Mouse (Mus musculus) kidney, postnatal 0 days (tissue): ENCODE measurements around the gene Abca12. TPM values are rescaled to one million over a fixed set of nuclear protein-coding genes. Genes with fewer than 3 reads are reported as not detected.

ENCODE experiments used
- ATAC-seq: fragments of 200-750 bp; cut with Nextera tagmentation; replicated peaks from 2 replicates; pipeline ENCODE4 v1.8.0; 2017; ENCODE audit warnings: low read depth, moderate number of reproducible peaks, moderate TSS enrichment, moderate library complexity; ENCODE audit not compliant: low FRiP score
- DNase-seq: peaks from one replicate; pipeline ENCODE4 v3.0.0-alpha.2; 2016; ENCODE audit warnings: low spot score
- H3K27ac ChIP-seq: fragments of 300-500 bp; sonication (generic); 2 replicates; pipeline ENCODE4 v1.5.1; 2014; ENCODE audit warnings: mild to moderate bottlenecking
- H3K27me3 ChIP-seq: fragments of 300-500 bp; sonication (generic); 2 replicates; pipeline ENCODE4 v1.6.1; 2014; ENCODE audit warnings: low read length, mixed read lengths; ENCODE audit not compliant: insufficient read depth
- H3K36me3 ChIP-seq: fragments of 300-500 bp; sonication (generic); 2 replicates; pipeline ENCODE4 v1.6.1; 2014; ENCODE audit warnings: low read length, mixed read lengths; ENCODE audit not compliant: insufficient read depth
- H3K4me1 ChIP-seq: fragments of 300-500 bp; sonication (generic); replicated peaks from 2 replicates; pipeline ENCODE4 v1.6.1; 2014; ENCODE audit warnings: antibody characterized with exemption, low read length, mixed read lengths; ENCODE audit not compliant: insufficient read depth
- H3K4me2 ChIP-seq: fragments of 300-500 bp; sonication (generic); 2 replicates; pipeline ENCODE4 v1.6.1; 2014; ENCODE audit warnings: mild to moderate bottlenecking, low read length, moderate library complexity, mixed read lengths
- H3K4me3 ChIP-seq: fragments of 300-500 bp; sonication (generic); replicated peaks from 2 replicates; pipeline ENCODE4 v1.5.1; 2014; ENCODE audit warnings: low read depth, low read length
- H3K9ac ChIP-seq: fragments of 300-500 bp; sonication (generic); 2 replicates; pipeline ENCODE4 v1.6.1; 2014; ENCODE audit warnings: low read depth, low read length
- H3K9me3 ChIP-seq: fragments of 300-500 bp; sonication (generic); replicated peaks from 2 replicates; pipeline ENCODE4 v1.6.1; 2016; ENCODE audit warnings: low read length, inconsistent platforms, mixed read lengths
- CTCF ChIP-seq: IDR thresholded peaks from 2 replicates; pipeline ENCODE4 v1.5.1; 2016; ENCODE audit warnings: antibody characterized with exemption, low read depth, mild to moderate bottlenecking, moderate library complexity
- WGBS: fragments of 180-500 bp; shearing (Covaris S2); extraction: QIAGEN DNeasy Blood & Tissue Kit; methylation state at CpG from one replicate; pipeline ENCODE4 v1.1.7; 2014; 5-methylcytosine and 5-hydroxymethylcytosine counted together
- polyA plus RNA-seq: library from polyadenylated mRNA; unstranded; fragments of >200 nt; fragmentation: Nextera tagmentation; extraction: Ambion mirVana; gene quantifications from 2 replicates; pipeline ENCODE4 v1.2.1, GENCODE M21; 2015

Gene Abca12
- polyA plus RNA-seq, 1 experiment from 2014 or later: not detected

DNA sequence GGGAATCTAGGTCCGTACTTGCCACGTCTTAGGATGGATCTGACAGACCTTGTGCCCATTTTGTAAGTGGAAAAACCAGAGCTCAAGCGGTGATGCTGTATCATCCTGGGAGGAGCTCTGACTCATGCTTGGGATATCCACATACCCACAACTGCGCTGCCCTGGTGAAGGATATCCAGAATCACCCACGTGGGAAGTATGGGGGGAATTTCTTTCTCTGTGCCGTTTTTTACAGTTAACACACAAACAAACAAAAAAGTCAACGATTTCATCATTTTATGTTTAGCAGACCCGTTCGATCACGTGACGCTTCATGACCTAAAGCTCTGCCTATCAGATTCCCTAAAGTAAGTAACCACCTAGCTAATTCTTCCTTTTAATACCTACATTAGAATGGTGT, 1.6 kb downstream of the Abca12 start:
- Histone ChIP-seq H3K4me1 (no peaks in the 10 kb centered on the region), H3K27me3 (no peaks in the 10 kb centered on the region), H3K4me3 (no peak overlapping the region), H3K4me2 (no peak overlapping the region), H3K36me3 (no peaks in the 10 kb centered on the region), H3K9me3 (no peaks in the 10 kb centered on the region), H3K27ac (no peak overlapping the region), H3K9ac (no peak overlapping the region)
- no peak for TF ChIP-seq CTCF
- DNase-seq: no peak
- no peak for ATAC-seq
- WGBS: 79% methylated on average over 11 of the region's 11 CpGs

DNA sequence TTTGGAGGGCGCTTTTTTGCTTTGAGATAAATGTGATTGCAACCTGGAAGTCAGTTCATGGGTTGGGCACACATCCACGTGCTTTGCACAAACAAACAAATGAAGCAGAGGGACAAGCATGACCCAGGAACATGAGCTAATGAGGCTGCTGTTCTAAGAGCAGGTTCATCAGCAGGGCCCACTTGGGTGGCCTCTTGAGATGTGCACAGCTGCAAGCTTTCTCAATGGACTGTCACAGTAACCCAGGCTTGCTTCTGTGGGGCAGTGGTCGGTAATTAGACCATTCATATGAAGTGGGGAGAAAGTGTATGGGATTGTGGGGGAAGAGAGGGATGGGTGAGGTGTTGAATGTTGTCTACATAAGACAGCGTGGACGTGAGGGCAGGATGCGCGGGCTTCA, 7.0 kb downstream of the Abca12 start:
- DNase-seq: no peak
- TF ChIP-seq CTCF: no peak
- Histone ChIP-seq H3K9me3 (no peaks in the 10 kb centered on the region), H3K27me3 (no peaks in the 10 kb centered on the region), H3K4me3 (no peak overlapping the region), H3K4me1 (no peaks in the 10 kb centered on the region), H3K36me3 (no peaks in the 10 kb centered on the region), H3K27ac (no peak overlapping the region), H3K4me2 (no peak overlapping the region), H3K9ac (no peak overlapping the region)
- ATAC-seq: no peak
- WGBS: 47% methylated on average over 7 of the region's 7 CpGs

DNA sequence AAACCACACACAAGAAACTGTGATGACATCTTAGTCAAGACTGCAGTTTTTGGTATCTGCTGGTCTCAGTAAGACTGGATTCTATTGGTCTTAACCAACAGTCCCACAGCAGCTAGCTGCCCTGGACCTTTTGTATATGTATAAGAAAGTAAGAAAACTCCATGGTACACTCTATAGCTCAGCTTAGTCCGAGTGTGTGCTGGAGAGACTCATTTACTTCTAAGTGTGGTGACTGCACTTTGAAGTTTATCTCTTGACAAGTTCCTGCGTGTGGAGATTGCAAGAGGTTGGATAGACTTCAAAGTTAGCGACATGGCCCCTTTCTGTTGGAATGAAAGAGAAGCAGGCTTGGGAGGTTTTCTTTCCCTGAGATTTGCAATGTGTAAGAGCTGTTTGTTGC, 17.1 kb downstream of the Abca12 start:
- no peaks in the 10 kb centered on the region for H3K36me3 ChIP-seq
- no peaks in the 10 kb centered on the region for H3K4me1 ChIP-seq
- H3K27ac ChIP-seq: no peak overlapping the region
- no peak overlapping the region for H3K9ac ChIP-seq
- no peak for TF ChIP-seq CTCF
- no peak overlapping the region for H3K4me2 ChIP-seq
- H3K27me3 ChIP-seq: no peaks in the 10 kb centered on the region
- no peaks in the 10 kb centered on the region for H3K9me3 ChIP-seq
- ATAC-seq (no peak), DNase-seq (no peak)
- no peak overlapping the region for H3K4me3 ChIP-seq
- WGBS: 55% methylated on average over 3 of the region's 3 CpGs

DNA sequence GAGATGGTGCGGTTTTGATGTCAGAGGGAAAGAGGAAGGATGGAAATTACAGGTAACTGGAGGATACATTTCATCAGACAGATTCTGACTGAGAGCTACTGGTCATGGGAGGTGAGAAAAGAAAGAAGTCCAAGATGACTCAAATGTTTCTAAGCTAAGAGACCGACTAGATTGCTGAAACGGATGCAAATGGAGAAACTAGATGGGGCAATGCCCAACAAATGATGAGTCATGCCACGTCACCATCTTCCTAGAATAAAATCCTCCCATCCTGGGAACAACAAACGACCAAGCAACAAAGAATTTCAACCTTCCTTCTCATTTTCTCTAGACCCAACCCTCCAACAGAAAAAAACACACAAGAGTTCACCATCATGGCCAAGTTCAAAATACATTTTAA, 18.6 kb downstream of the Abca12 start:
- DNase-seq: no peak
- no peak for ATAC-seq
- Histone ChIP-seq H3K9ac (no peak overlapping the region), H3K9me3 (no peaks in the 10 kb centered on the region), H3K36me3 (no peaks in the 10 kb centered on the region), H3K27ac (no peak overlapping the region), H3K4me1 (no peaks in the 10 kb centered on the region), H3K27me3 (no peaks in the 10 kb centered on the region), H3K4me2 (no peak overlapping the region), H3K4me3 (no peak overlapping the region)
- no peak for TF ChIP-seq CTCF
- WGBS: 88% methylated on average over 5 of the region's 5 CpGs

DNA sequence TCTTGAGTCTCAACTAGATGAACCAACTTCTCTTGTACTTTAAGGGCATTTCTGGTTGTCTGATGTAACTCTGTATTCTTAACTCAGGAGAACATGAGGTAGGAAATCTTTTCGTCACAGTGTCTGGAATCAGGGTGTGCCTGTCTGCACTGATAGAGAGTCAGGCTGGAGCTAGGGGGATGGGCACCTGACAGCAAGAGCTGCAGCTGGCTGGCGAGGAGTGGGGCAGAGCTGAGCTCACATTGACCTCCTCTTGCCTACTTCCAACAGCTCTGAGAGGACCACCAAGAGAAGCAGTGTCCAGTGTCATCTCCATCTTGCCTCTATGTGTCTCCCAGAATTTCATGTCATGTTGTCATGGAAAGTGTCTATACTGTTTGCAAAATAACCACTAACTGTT, 20.5 kb downstream of the Abca12 start:
- WGBS: 50% methylated on average over 2 of the region's 2 CpGs
- Histone ChIP-seq H3K4me2 (no peak overlapping the region), H3K36me3 (no peaks in the 10 kb centered on the region), H3K27me3 (no peaks in the 10 kb centered on the region), H3K4me1 (no peaks in the 10 kb centered on the region), H3K9ac (no peak overlapping the region), H3K27ac (no peak overlapping the region), H3K9me3 (no peaks in the 10 kb centered on the region), H3K4me3 (no peak overlapping the region)
- no peak for TF ChIP-seq CTCF
- ATAC-seq (no peak), DNase-seq (no peak)

DNA sequence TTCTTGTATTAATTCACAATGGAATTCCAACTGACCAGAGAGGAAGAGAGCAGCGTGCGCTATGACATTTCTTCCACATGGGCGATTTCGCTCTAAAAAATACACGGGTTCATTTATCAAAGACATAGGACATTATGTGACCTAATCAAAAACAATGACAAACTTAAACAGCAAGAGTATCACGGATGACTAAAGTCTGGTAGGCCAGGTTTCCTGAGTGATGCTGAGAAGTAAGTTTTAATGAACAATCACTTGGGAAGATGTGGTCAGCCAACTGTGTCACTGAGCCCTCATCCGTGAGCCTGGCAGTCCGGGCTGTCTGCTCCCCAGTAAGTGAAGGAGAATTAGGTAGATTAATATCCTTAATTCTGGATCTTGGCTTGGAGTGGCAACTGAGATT, 21.2 kb downstream of the Abca12 start:
- no peak overlapping the region for H3K4me3 ChIP-seq
- ATAC-seq: no peak

DNA sequence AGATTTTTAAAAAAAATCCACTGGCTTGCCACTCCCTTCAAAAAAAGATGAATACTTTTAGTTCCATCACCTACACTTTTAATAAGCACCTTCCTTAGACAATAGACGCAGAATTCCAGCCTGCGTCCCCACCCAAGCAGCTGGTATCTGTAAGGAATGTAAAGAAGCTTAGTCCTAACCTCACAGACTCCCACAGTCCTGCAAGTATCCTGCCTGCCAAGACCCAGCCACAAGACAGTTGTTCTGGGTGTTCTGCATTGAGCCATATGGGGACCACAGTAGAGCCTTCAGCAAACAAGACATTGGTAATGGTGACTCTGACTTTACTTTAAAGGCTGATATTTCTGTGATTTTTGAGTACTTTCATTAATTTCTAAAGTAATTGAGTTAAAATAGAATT, 22.2 kb downstream of the Abca12 start:
- Histone ChIP-seq H3K4me1 (no peaks in the 10 kb centered on the region), H3K9ac (no peak overlapping the region), H3K4me3 (no peak overlapping the region), H3K4me2 (no peak overlapping the region), H3K36me3 (no peaks in the 10 kb centered on the region), H3K9me3 (no peaks in the 10 kb centered on the region), H3K27me3 (no peaks in the 10 kb centered on the region), H3K27ac (no peak overlapping the region)
- ATAC-seq: no peak
- DNase-seq: no peak
- WGBS: 85% methylated on average over 2 of the region's 2 CpGs
- no peak for TF ChIP-seq CTCF

More for the DNA sequence above, 21.2 kb downstream of the Abca12 start:
- Histone ChIP-seq H3K9ac (no peak overlapping the region), H3K4me1 (no peaks in the 10 kb centered on the region), H3K36me3 (no peaks in the 10 kb centered on the region), H3K27ac (no peak overlapping the region), H3K4me2 (no peak overlapping the region), H3K9me3 (no peaks in the 10 kb centered on the region), H3K27me3 (no peaks in the 10 kb centered on the region)
- TF ChIP-seq CTCF: no peak
- WGBS: 63% methylated on average over 8 of the region's 8 CpGs
- DNase-seq: no peak
